Mouse (Mus musculus) liver, adult 2 months (tissue): Measurements from ENCODE around the gene Zfp366. TPM values are rescaled to one million over a fixed set of nuclear protein-coding genes. Genes with fewer than 3 reads are reported as not detected.

Experiments used
- DNase-seq: peaks from one replicate; pipeline ENCODE4 v3.0.0-alpha.2; 2011; ENCODE audit warnings: low read depth, low spot score; ENCODE audit errors: extremely low read depth
- H3K27ac ChIP-seq: fragments of 200-500 bp; replicated peaks from 2 replicates; pipeline ENCODE4 v1.5.1; 2012; ENCODE audit warnings: low read depth, mild to moderate bottlenecking, control low read depth, inconsistent platforms, low read length; ENCODE audit not compliant: insufficient read depth
- H3K27me3 ChIP-seq: fragments of 200-500 bp; 2 replicates; pipeline ENCODE4 v1.6.1; 2012; ENCODE audit warnings: mild to moderate bottlenecking, moderate library complexity, low read length, inconsistent platforms; ENCODE audit not compliant: control insufficient read depth, insufficient read depth
- H3K36me3 ChIP-seq: fragments of 200-500 bp; 2 replicates; pipeline ENCODE4 v1.6.1; 2012; ENCODE audit warnings: low read length, inconsistent platforms; ENCODE audit not compliant: control insufficient read depth, insufficient read depth
- H3K4me1 ChIP-seq: fragments of 200-500 bp; 2 replicates; pipeline ENCODE4 v1.6.1; 2011; ENCODE audit warnings: low read length; ENCODE audit not compliant: control insufficient read depth, insufficient read depth
- H3K4me3 ChIP-seq: fragments of 200-500 bp; 2 replicates; pipeline ENCODE4 v1.5.1; 2011; ENCODE audit warnings: low read depth, mild to moderate bottlenecking, control low read depth, low read length, moderate library complexity; ENCODE audit not compliant: insufficient read depth
- H3K79me2 ChIP-seq: fragments of 200-500 bp; 2 replicates; pipeline ENCODE4 v1.6.1; 2012; ENCODE audit warnings: inconsistent platforms, mild to moderate bottlenecking, low read length, moderate library complexity; ENCODE audit not compliant: control insufficient read depth, insufficient read depth
- H3K9ac ChIP-seq: fragments of 200-500 bp; 2 replicates; pipeline ENCODE4 v1.6.1; 2012; ENCODE audit warnings: low read depth, mild to moderate bottlenecking, control low read depth, inconsistent platforms, low read length
- CTCF ChIP-seq: fragments of 200-500 bp; IDR thresholded peaks from 2 replicates; pipeline ENCODE4 v1.5.1; 2011; ENCODE audit warnings: low read depth, low read length, control low read depth
- POLR2A ChIP-seq: fragments of 200-500 bp; IDR thresholded peaks from 2 replicates; pipeline ENCODE4 v1.6.1; 2011; ENCODE audit warnings: low read length, control low read depth; ENCODE audit not compliant: insufficient read depth; ENCODE audit errors: extremely low read depth
- WGBS: fragments of 180-500 bp; shearing (Covaris S2); methylation state at CpG from one replicate; pipeline ENCODE4 v1.1.7; 2018; 5-methylcytosine and 5-hydroxymethylcytosine counted together
- polyA plus RNA-seq: library from polyadenylated mRNA; depleted of rRNA; stranded (reverse); fragments of >200 nt; gene quantifications from 2 replicates; pipeline ENCODE4 v1.2.3, GENCODE M21; 2012
- total RNA-seq: library from RNA; depleted of rRNA; stranded (reverse); fragments of >200 nt; gene quantifications from 2 replicates; pipeline ENCODE4 v1.2.3, GENCODE M21; 2014

The Zfp366 gene
- total and polyA plus RNA-seq, 2 experiments: 0.56 to 0.74 TPM

GRCm38 (mm10) chr13:99207214-99207613, 22.6 kb downstream of the Zfp366 start:
- Histone ChIP-seq H3K36me3 (no peaks in the 10 kb centered on the region), H3K27ac (no peak overlapping the region), H3K4me1 (no peaks in the 10 kb centered on the region), H3K4me3 (no peak overlapping the region), H3K79me2 (no peaks in the 10 kb centered on the region; the same call in 1 of the 2 replicates), H3K9ac (no peak overlapping the region), H3K27me3 (no peaks in the 10 kb centered on the region)
- no peak for TF ChIP-seq POLR2A
- TF ChIP-seq CTCF: no peak
- no peak for DNase-seq
- 90% methylated on average over 9 of the region's 9 CpGs for WGBS

- no peaks in the 10 kb centered on the region; the same call in 1 of the 2 replicates for H3K79me2 ChIP-seq
- no peak overlapping the region for H3K9ac ChIP-seq
- H3K4me1 ChIP-seq: no peaks in the 10 kb centered on the region
- WGBS: 97% methylated on average over 5 of the region's 5 CpGs
- H3K27me3 ChIP-seq: no peaks in the 10 kb centered on the region
- H3K36me3 ChIP-seq: no peaks in the 10 kb centered on the region
- TF ChIP-seq CTCF: no peak
- no peak for TF ChIP-seq POLR2A
- H3K27ac ChIP-seq: no peak overlapping the region
- H3K4me3 ChIP-seq: no peak overlapping the region
- no peak for DNase-seq
Measured at GRCm38 (mm10) chr13:99209859-99210258, 25.2 kb downstream of the Zfp366 start.

- Histone ChIP-seq H3K36me3 (no peaks in the 10 kb centered on the region), H3K4me3 (no peak overlapping the region), H3K4me1 (no peaks in the 10 kb centered on the region), H3K79me2 (no peaks in the 10 kb centered on the region; the same call in 1 of the 2 replicates), H3K27ac (no peak overlapping the region), H3K9ac (no peak overlapping the region), H3K27me3 (no peaks in the 10 kb centered on the region)
- DNase-seq: no peak
- TF ChIP-seq POLR2A: no peak
- TF ChIP-seq CTCF: no peak
- WGBS: 67% methylated on average over 5 of the region's 5 CpGs
Measured at GRCm38 (mm10) chr13:99210837-99211236, 26.2 kb downstream of the Zfp366 start.

GRCm38 (mm10) chr13:99212976-99213375, 28.4 kb downstream of the Zfp366 start:
- Histone ChIP-seq H3K9ac (no peak overlapping the region), H3K36me3 (no peaks in the 10 kb centered on the region), H3K4me1 (no peaks in the 10 kb centered on the region), H3K27ac (no peak overlapping the region), H3K4me3 (no peak overlapping the region), H3K27me3 (no peaks in the 10 kb centered on the region), H3K79me2 (no peaks in the 10 kb centered on the region; the same call in 1 of the 2 replicates)
- WGBS: 78% methylated on average over 5 of the region's 5 CpGs
- DNase-seq: no peak
- TF ChIP-seq CTCF (no peak), POLR2A (no peak)

GRCm38 (mm10) chr13:99216005-99216404, 31.4 kb downstream of the Zfp366 start:
- TF ChIP-seq POLR2A: no peak
- TF ChIP-seq CTCF: no peak
- 90% methylated on average over 2 of the region's 2 CpGs for WGBS
- H3K27ac ChIP-seq: no peak overlapping the region
- H3K36me3 ChIP-seq: no peaks in the 10 kb centered on the region
- H3K4me1 ChIP-seq: no peaks in the 10 kb centered on the region
- H3K27me3 ChIP-seq: no peaks in the 10 kb centered on the region
- no peak overlapping the region for H3K4me3 ChIP-seq
- H3K79me2 ChIP-seq: no peaks in the 10 kb centered on the region
- H3K9ac ChIP-seq: no peak overlapping the region
- no peak for DNase-seq

GRCm38 (mm10) chr13:99217984-99218383, 33.4 kb downstream of the Zfp366 start:
- Histone ChIP-seq H3K9ac (no peak overlapping the region), H3K4me1 (no peaks in the 10 kb centered on the region; the same call in 1 of the 2 replicates), H3K36me3 (no peaks in the 10 kb centered on the region), H3K4me3 (no peak overlapping the region), H3K79me2 (no peaks in the 10 kb centered on the region), H3K27ac (no peak overlapping the region), H3K27me3 (no peaks in the 10 kb centered on the region)
- no peak for DNase-seq
- 39% methylated on average over 4 of the region's 4 CpGs for WGBS
- no peak for TF ChIP-seq CTCF
- TF ChIP-seq POLR2A: no peak
